Mouse (Mus musculus): Measurements from ENCODE around the gene Hbs1l. TPM values are rescaled to one million over a fixed set of nuclear protein-coding genes. Genes with fewer than 3 reads are reported as not detected.

Gene Hbs1l
- total RNA-seq (2017): 104 to 126 TPM (median 115 TPM) in 3 replicates

GRCm38 (mm10) chr10:21295759-21296621 is at the start of gene Hbs1l:
Hbs1l (plus strand) TSS chr10:21295979.
- ATAC-seq (replicated peaks; ENCODE audit: insufficient number of reproducible peaks, low FRiP score, low TSS enrichment, poor library complexity, severe bottlenecking): peak; percentile 84

GRCm38 (mm10) chr10:21248556-21248955 is 47.2 kb upstream of the Hbs1l start:
- ATAC-seq (replicated peaks; ENCODE audit: insufficient number of reproducible peaks, low FRiP score, low TSS enrichment, poor library complexity, severe bottlenecking): no peak

DNA sequence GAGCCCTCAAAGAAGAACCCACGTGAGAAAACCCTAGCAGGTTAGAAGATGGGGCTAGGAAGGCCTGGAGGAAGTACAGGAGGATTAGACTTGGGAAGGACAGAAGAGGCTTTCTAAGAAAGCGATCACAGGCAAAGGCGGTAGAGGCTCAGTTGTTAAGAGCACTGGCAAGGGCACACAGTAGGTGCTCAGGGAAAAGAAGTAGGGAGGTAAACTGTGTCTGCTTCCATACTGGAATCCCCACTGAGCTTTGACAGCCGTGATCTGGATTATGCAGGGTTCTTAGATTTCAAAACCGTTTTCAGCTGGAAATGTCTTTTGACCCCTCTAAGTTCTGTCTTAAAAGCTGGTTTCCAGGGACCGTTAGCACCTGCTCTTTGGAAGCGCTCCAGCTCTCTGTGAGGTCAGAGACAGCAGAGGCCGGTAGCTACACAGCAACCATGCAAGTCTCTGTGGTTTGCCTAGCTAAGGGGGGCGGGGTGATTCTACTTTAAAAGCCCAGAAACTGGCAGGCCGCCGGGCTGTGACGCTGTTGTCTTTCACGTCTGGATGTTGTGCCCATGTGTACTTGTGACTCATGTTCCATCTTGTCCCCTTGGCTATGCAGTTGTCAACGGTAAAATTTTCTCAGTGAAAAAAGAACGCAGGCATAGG is 43.8 kb upstream of the Hbs1l start:
- ATAC-seq (replicated peaks; ENCODE audit: insufficient number of reproducible peaks, low FRiP score, low TSS enrichment, poor library complexity, severe bottlenecking): peak; percentile 61; the same call in 1 of the 2 replicates

DNA sequence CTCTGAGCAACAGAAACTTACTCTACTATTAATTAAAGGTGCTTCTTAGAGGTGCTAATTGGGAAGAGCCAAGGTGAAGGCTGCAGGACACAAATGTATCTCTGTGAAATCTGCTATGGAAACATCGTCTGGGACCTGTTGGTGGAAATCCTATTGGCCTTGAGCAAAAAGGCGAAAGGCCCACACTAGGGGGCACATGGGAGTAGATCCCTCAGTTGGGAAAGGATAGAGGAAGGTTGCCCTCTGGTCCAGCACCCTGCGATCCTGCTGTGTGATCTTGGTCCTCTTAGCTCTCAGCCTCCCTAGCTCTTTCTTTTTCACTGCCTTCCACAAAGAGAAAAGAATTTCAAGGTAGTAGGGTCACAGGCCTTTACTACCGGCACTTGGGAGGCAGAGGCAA is 43.0 kb upstream of the Hbs1l start:
- ATAC-seq (replicated peaks; ENCODE audit: insufficient number of reproducible peaks, low FRiP score, low TSS enrichment, poor library complexity, severe bottlenecking): no peak

DNA sequence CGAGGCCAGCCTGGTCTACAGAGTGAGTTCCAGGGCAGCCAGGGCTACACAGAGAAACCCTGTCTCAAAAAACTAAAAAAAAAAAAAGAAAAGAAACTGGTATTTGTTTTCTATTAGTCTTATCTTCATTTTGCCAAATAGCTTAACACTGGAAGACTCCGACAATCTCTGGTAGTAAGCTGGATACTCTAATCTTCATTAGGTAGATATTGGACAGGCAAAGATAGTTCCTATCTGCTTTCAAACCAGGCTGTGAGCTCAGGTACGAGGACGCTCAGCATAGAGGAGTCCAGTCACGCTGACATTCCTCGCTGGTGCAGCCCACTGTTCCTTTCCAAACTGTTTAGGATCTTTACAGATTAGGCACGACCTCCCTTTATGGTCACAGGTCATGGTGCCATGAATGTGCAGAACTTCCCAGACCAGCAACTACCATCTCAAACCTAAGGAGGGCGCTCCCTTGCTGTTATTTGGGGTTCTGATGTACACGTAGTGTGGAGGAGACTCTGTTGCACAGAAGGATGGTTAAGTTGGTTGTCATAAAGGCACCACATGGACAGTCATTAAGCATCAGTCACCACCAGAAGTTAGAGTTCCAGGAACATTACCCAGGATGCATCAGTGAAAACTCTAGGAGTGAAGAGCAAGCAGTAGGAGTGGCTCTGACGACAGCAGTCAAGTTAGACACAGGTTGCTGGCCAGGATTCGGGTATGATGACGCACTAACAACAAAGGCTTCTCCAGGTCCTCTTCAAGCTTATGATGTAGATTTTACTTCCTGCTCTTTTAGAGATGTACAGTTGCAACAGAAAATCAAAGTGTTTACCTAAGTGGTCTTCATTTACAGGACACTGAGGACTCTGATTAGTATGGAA is 41.3 kb upstream of the Hbs1l start:
- no peak for ATAC-seq (replicated peaks; ENCODE audit: insufficient number of reproducible peaks, low FRiP score, low TSS enrichment, poor library complexity, severe bottlenecking)

- no peak for ATAC-seq (replicated peaks; ENCODE audit: insufficient number of reproducible peaks, low FRiP score, low TSS enrichment, poor library complexity, severe bottlenecking)
Measured at GRCm38 (mm10) chr10:21257244-21257643, 38.5 kb upstream of the Hbs1l start.

DNA sequence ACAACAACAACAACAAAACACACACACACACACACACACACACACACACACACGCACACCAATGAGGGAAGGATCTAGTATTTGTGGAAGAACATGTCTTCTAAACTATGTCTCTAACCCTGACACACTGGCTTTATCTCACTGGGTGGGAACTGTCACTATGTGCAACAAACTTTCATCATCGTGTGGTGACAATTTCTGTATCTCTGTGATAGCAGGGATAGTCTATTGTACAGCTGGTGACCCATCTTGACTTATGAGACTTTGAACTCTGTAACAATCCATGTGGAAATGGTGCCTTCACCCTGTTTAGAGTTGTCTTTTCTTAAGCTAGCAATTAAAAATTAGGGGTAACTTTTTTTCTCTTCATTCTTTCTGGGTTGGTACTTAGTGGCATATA is 36.1 kb upstream of the Hbs1l start:
- no peak for ATAC-seq (replicated peaks; ENCODE audit: insufficient number of reproducible peaks, low FRiP score, low TSS enrichment, poor library complexity, severe bottlenecking)

GRCm38 (mm10) chr10:21265188-21265587 is 30.6 kb upstream of the Hbs1l start:
- ATAC-seq (replicated peaks; ENCODE audit: insufficient number of reproducible peaks, low FRiP score, low TSS enrichment, poor library complexity, severe bottlenecking): no peak

DNA sequence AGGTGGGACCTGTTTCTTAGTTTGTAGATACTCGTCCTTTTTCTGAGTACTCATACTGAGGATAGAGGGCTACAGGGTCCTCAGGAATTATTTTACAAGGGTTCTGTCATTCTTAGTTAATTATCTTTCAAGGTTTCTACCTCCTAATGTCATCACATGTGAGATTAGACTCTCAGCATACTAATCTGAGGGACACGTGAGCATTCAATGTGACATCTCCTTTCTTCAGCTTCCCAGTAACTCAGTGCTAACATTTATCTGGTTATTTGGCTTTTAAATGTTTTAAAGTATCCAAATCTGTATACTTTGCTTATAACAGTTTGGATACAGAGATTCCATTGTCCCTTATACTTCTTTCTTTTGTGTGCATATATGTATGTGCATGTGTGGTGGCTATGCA is 28.3 kb upstream of the Hbs1l start:
- ATAC-seq (replicated peaks; ENCODE audit: insufficient number of reproducible peaks, low FRiP score, low TSS enrichment, poor library complexity, severe bottlenecking): no peak

DNA sequence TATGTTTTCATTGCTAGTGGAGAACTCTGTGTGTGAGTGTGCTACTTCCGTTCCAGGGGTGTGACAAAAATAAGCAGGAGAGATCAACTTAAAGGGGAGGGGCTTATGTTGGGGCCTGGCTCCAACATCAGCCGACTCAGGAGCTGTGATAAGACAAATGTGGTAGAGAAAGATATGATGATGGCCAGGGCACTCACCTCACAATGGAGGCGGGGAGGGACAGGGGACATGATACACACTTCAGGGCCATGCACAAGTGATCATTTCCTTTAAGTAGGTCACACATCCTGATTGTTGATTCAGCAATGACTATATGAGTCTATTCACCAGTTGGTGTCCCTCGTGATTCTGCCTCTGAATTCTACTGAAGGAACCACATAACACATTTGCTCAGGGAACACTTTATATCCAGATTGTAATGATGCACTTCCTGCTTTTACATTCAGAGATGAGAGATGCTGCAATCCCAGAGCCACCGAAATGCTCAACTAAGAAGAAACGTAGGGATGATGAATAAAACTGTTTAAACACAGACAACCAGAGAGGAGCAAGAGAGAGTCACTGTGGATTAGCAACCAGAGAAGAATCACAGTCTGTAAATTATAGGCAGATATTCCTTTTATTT is 26.9 kb upstream of the Hbs1l start:
- 0 out of 2 replicates have a peak, but pooled peaks have one; percentile 17 for ATAC-seq (replicated peaks; ENCODE audit: insufficient number of reproducible peaks, low FRiP score, low TSS enrichment, poor library complexity, severe bottlenecking)

GRCm38 (mm10) chr10:21269920-21270319 is 25.9 kb upstream of the Hbs1l start:
- ATAC-seq (replicated peaks; ENCODE audit: insufficient number of reproducible peaks, low FRiP score, low TSS enrichment, poor library complexity, severe bottlenecking): no peak

DNA sequence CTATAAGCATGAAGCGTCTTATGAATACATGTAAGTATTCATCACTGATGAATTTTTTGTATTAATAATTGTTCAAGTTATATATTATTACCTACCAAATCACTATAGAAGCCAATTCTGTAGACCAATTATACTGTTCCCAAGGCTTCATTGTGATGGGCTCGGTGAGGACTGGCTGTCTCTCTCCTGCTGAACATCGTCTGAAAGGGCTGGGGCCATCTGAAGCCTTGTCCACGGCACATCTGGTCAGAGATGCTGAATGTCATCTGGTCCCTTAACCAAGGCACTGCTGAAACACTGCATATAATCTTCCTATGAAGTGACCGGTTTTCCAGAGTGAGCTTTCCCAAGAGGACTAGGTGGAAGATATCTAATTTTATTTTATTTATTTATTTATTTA is 24.9 kb upstream of the Hbs1l start:
- no peak for ATAC-seq (replicated peaks; ENCODE audit: insufficient number of reproducible peaks, low FRiP score, low TSS enrichment, poor library complexity, severe bottlenecking)

DNA sequence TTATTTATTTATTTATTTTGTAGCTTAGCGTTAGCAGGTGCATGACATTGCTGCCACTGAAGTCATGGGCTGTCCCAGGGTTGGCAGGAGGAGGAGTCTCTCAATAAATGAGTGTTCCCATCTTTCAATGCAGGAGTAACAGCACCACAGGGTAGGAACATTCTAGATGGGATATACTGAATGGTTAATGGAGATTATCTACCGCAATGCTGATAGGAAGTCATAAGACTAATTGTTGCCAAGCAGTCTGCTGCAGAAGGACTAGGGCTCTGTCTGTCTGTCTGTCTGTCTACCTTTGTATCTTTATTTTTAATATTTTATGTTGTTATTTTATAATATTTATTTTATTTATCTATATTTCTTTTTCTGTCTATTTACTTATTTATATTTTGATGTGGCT is 24.5 kb upstream of the Hbs1l start:
- no peak for ATAC-seq (replicated peaks; ENCODE audit: insufficient number of reproducible peaks, low FRiP score, low TSS enrichment, poor library complexity, severe bottlenecking)

- ATAC-seq (replicated peaks; ENCODE audit: insufficient number of reproducible peaks, low FRiP score, low TSS enrichment, poor library complexity, severe bottlenecking): no peak
Measured at GRCm38 (mm10) chr10:21271785-21272184, 24.0 kb upstream of the Hbs1l start.

- ATAC-seq (replicated peaks; ENCODE audit: insufficient number of reproducible peaks, low FRiP score, low TSS enrichment, poor library complexity, severe bottlenecking): no peak
Measured at GRCm38 (mm10) chr10:21287243-21288127, 8.3 kb upstream of the Hbs1l start.

DNA sequence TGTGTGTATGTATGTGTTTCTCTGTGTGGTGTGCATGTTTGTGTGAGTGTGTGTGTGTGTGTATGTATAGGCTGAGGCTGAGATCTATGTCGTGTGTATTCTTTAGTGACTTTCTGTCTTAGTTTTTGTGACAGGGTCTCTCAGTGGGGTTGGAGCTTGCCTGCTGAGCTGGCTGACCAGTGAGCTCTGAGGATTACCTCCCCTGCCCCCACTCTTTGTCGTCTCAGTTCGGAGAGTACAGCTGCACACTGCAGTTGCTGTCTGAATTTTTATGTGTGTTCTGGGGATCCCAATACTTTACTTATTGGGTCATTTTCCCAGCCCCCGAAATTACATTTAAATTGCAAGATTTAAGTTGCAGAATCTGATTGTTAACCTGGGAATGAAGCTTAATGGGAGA is 4.6 kb upstream of the Hbs1l start:
- no peak for ATAC-seq (replicated peaks; ENCODE audit: insufficient number of reproducible peaks, low FRiP score, low TSS enrichment, poor library complexity, severe bottlenecking)

- ATAC-seq (replicated peaks; ENCODE audit: insufficient number of reproducible peaks, low FRiP score, low TSS enrichment, poor library complexity, severe bottlenecking): no peak
Measured at GRCm38 (mm10) chr10:21294217-21294616, 1.6 kb upstream of the Hbs1l start.

GRCm38 (mm10) chr10:21295397-21295758 is 401 bp upstream of the Hbs1l start:
- no peak for ATAC-seq (replicated peaks; ENCODE audit: insufficient number of reproducible peaks, low FRiP score, low TSS enrichment, poor library complexity, severe bottlenecking)

Measured in monocyte, adult 5-6 weeks (primary cell).